ENCODE assay signal across 8 mouse cellular contexts in genomic region chr11:61494129-61494997, GRCm38 (mm10). TPM values are rescaled to one million over a fixed set of nuclear protein-coding genes. Genes with fewer than 3 reads are reported as not detected.
DNase-seq lines count a peak whose midpoint lies in the region; ATAC-seq lines count a peak whose summit lies in the region.

Mapk7 (minus strand) TSS chr11:61494406.

- WGBS in hindbrain, embryonic 13.5 days: under 1% methylated on average over 62 of the region's 62 CpGs

- H3K36me3 ChIP-seq in hindbrain, embryonic 13.5 days: peaks cover 33% of the 10 kb centered on the region

- H3K4me3 ChIP-seq in hindbrain, embryonic 13.5 days: peak within 1 kb of the TSS; percentile 91

- ATAC-seq in hindbrain, embryonic 13.5 days (ENCODE audit: low FRiP score): peak; percentile 97

- H3K4me1 ChIP-seq in hindbrain, embryonic 13.5 days (replicated peaks): peaks cover 44% of the 10 kb centered on the region

- H3K27me3 ChIP-seq in hindbrain, embryonic 13.5 days: no peaks in the 10 kb centered on the region

- H3K9ac ChIP-seq in hindbrain, embryonic 13.5 days: peak within 1 kb of the TSS; percentile 95

- H3K4me2 ChIP-seq in hindbrain, embryonic 13.5 days: peak within 1 kb of the TSS; percentile 79

- H3K27ac ChIP-seq in hindbrain, embryonic 13.5 days: peak within 1 kb of the TSS; percentile 94

- no peaks in the 10 kb centered on the region for H3K9me3 ChIP-seq in hindbrain, embryonic 13.5 days

- DNase-seq in R1 (ENCODE audit: low read depth, low spot score): peak; percentile 99
- DNase-seq in cerebellum, postnatal 14 days: peak; percentile 98
- DNase-seq in frontal cortex, postnatal 14 days (ENCODE audit: low spot score in 2 of 2): peak; percentile 95 to 96
- DNase-seq in left cerebral cortex, adult 11 months (ENCODE audit: low spot score): peak; percentile 90
- peak; percentile 99 for DNase-seq in lung, postnatal 4 days
- peak; percentile 98 for DNase-seq in retina, postnatal 7 days (ENCODE audit: low read depth, low spot score)
- peak; percentile 85 for DNase-seq in urinary bladder, adult 2 months (ENCODE audit: low spot score)

RNA-seq across cellular contexts. Expression of gene Mapk7, which starts in this region (rescaled TPM):
- 78.3 and 82.6 TPM in 2 replicates for polyA plus RNA-seq in hindbrain, embryonic 13.5 days (2015; fragmentation: Nextera tagmentation; extraction: Ambion mirVana)
- 23.7 and 26.3 TPM in 2 replicates for polyA plus RNA-seq in urinary bladder, adult 2 months (2012; rRNA removed)

Comparison
In these comparisons a context has a peak if more than half of its experiments do, and no peak if none do; other contexts are left out.
1. Peak in every context shown above with its lines: DNase-seq, ATAC-seq, H3K4me3 ChIP-seq and H3K27ac ChIP-seq.